Comparison of ENCODE assay signal across 9 mouse cellular contexts in the genomic region with DNA sequence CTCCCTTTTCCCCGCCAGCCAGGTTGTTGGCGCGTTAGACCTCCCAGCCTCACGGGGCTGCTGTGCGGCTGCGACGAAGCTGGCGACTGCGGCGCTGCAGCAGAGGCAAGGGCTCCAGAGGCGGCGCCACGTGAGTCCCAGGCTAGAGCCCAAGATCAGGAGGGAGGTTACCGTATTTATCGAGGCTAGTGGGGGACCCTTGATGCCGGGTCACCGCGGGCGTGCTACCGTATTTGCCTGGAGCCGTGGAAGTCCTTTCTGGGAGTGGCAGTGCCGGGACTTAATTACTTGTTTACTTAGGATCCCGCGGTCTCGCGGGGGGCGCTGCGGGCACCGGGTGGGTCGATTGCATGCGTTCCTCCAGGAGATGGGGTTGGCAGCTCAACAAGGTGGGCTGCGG. TPM values are rescaled to one million over a fixed set of nuclear protein-coding genes. Genes with fewer than 3 reads are reported as not detected.
A peak's percentile ranks its signal among the peaks of the same experiment; 100 is the strongest.
DNase-seq lines count a peak whose midpoint lies in the region; ATAC-seq and TF ChIP-seq lines count a peak whose summit lies in the region.
"Had no signal": no experiment of that assay in that cellular context is flagged by ENCODE, and none has a peak within 500 bp of the region (broad histone marks: within the 10 kb centered on the region; RNA-seq: fewer than 3 reads in every experiment).

No protein-coding gene starts in this region.

- peak; percentile 46 for ATAC-seq in inflammation-experienced regulatory T-cells, adult 6 months

- peaks cover 9% of the 10 kb centered on the region; the same call in 1 of the 2 replicates for H3K4me1 ChIP-seq in cortical plate, adult 2 months (ENCODE audit: control insufficient read depth, insufficient read depth, low read length)

- H3K27ac ChIP-seq in cortical plate, adult 2 months (ENCODE audit: insufficient read depth, low read length): peak overlapping the region; percentile 26; the same call in 1 of the 2 replicates

- H3K4me3 ChIP-seq in cortical plate, adult 2 months (ENCODE audit: insufficient read depth, low read length): peak overlapping the region; percentile 52

- intact Hi-C loops in left cerebral cortex, postnatal 10 days (cut with DNase I): no loop called here

- peak; percentile 58 for DNase-seq in layer of hippocampus, adult 11-12 months (ENCODE audit: low spot score)
- DNase-seq in layer of hippocampus, adult 9-10 months (ENCODE audit: low spot score): no peak
- peak; percentile 35 for DNase-seq in gastrocnemius, postnatal 25 days
- DNase-seq in left cerebral cortex, postnatal 10 days (ENCODE audit: extremely low spot score in 1 of 2, low spot score in 2 of 2): peak; percentile 51 to 72
- DNase-seq in mesoderm, embryonic 11.5 days (ENCODE audit: low read depth, low spot score): peak; percentile 59
- peak; percentile 43 for DNase-seq in splenic B cell, adult 2 months (ENCODE audit: low read depth, low spot score)

- no peak for TF ChIP-seq CTCF in cortical plate, adult 2 months (IDR thresholded peaks at IDR 0.05; ENCODE audit: extremely low read depth, insufficient read depth, low read length)

- no peaks in the 10 kb centered on the region for H3K36me3 ChIP-seq in splenic B cell, adult 2 months (ENCODE audit: control insufficient read depth, insufficient read depth, low read length, poor library complexity, severe bottlenecking)

- peak; percentile 64 for TF ChIP-seq POLR2A in cortical plate, adult 2 months (IDR thresholded peaks at IDR 0.05; ENCODE audit: extremely low read depth, insufficient read depth, low read length)

- H3K27me3 ChIP-seq in splenic B cell, adult 2 months (ENCODE audit: control insufficient read depth, insufficient read depth, low read length, poor library complexity, severe bottlenecking): no peaks in the 10 kb centered on the region

RNA-seq across cellular contexts. Expression of a gene that starts 0.4 kb away (rescaled TPM):
- polyA plus RNA-seq in cortical plate, adult 2 months (2012; rRNA removed): 28.3 and 28.4 TPM in 2 replicates
- total RNA-seq in gastrocnemius, postnatal 25 days (2021): under 1 TPM; 0.24 to 0.38 TPM
- 1 to 10 TPM in 2 of 3 experiments, under 1 TPM in 1; 0.40 to 2.2 (median 2.1) TPM for polyA plus RNA-seq in inflammation-experienced regulatory T-cells, adult 6 months (2017; shearing (Covaris generic))
- 10 to 100 TPM; 17.1 to 17.3 TPM for total RNA-seq in left cerebral cortex, postnatal 10 days (2021)

RNA-seq across cellular contexts. Expression of a gene that starts 20.1 kb away (rescaled TPM):
- polyA plus RNA-seq in cortical plate, adult 2 months (2012; rRNA removed): 1.2 and 1.9 TPM in 2 replicates
- total RNA-seq in gastrocnemius, postnatal 25 days (2021): 1 to 10 TPM; 2.1 to 3.0 TPM
- polyA plus RNA-seq in inflammation-experienced regulatory T-cells, adult 6 months (2017; shearing (Covaris generic)): 100 to 1,000 TPM; 134 to 165 (median 146) TPM
- 1 to 10 TPM; 1.3 to 1.8 TPM for total RNA-seq in left cerebral cortex, postnatal 10 days (2021)

RNA-seq across cellular contexts. Expression of a gene that starts 25.1 kb away (rescaled TPM):
- 6.8 and 6.9 TPM in 2 replicates for polyA plus RNA-seq in cortical plate, adult 2 months (2012; rRNA removed)
- total RNA-seq in gastrocnemius, postnatal 25 days (2021): 1 to 10 TPM; 6.5 to 6.9 TPM
- 1 to 10 TPM; 4.5 to 7.7 (median 7.3) TPM for polyA plus RNA-seq in inflammation-experienced regulatory T-cells, adult 6 months (2017; shearing (Covaris generic))
- total RNA-seq in left cerebral cortex, postnatal 10 days (2021): 1 to 10 TPM; 5.8 to 6.8 TPM

RNA-seq across cellular contexts. Expression of a gene that starts 33.2 kb away (rescaled TPM):
- polyA plus RNA-seq in cortical plate, adult 2 months (2012; rRNA removed): 0.56 TPM in 1 of 2 replicates, not detected in the other
- total RNA-seq in gastrocnemius, postnatal 25 days (2021): 1 to 10 TPM in 1 of 2 experiments, not detected in 1; 1.5 TPM
- 1 to 10 TPM in 1 of 3 experiments, not detected in 2; 2.7 TPM for polyA plus RNA-seq in inflammation-experienced regulatory T-cells, adult 6 months (2017; shearing (Covaris generic))
- not detected for total RNA-seq in left cerebral cortex, postnatal 10 days (2021)
- total RNA-seq: neutrophil, adult 5-6 weeks had no signal

RNA-seq across cellular contexts. Expression of a gene that starts 33.3 kb away (rescaled TPM):
- polyA plus RNA-seq in cortical plate, adult 2 months (2012; rRNA removed): 81.8 and 96.1 TPM in 2 replicates
- 10 to 100 TPM; 21.0 to 23.0 TPM for total RNA-seq in gastrocnemius, postnatal 25 days (2021)
- polyA plus RNA-seq in inflammation-experienced regulatory T-cells, adult 6 months (2017; shearing (Covaris generic)): 1 to 10 TPM; 2.7 to 6.3 (median 2.9) TPM
- total RNA-seq in left cerebral cortex, postnatal 10 days (2021): 10 to 100 TPM; 28.0 to 29.5 TPM

Comparison
In these comparisons a context has a peak if more than half of its experiments do, and no peak if none do; other contexts are left out.
1. RNA of a gene that starts 0.4 kb away (total RNA-seq): 17.1 to 17.3 TPM in left cerebral cortex, postnatal 10 days; 0.24 to 0.38 TPM in gastrocnemius, postnatal 25 days; every median in the first group is over 10 times any median in the second.